Mouse (Mus musculus) frontal cortex, adult (tissue): ENCODE results near the gene Gm20425.
A peak's percentile ranks its signal among the peaks of the same experiment; 100 is the strongest.

Experiments used
- ATAC-seq: cut with Nextera tagmentation; 2 replicates; pipeline ENCODE4 v1.9.2; 2017; ENCODE audit warnings: mild to moderate bottlenecking, moderate library complexity, mixed read lengths; ENCODE audit not compliant: low TSS enrichment

The Gm20425 gene

GRCm38 (mm10) chr9:103230151-103230951, at the start of gene Gm20425, which contains the start of gene Trf:
TSS of gene Gm20425 (minus strand) at chr9:103230307.
TSS of gene Trf (minus strand) at chr9:103230444.
- ATAC-seq = peak; percentile 74

DNA sequence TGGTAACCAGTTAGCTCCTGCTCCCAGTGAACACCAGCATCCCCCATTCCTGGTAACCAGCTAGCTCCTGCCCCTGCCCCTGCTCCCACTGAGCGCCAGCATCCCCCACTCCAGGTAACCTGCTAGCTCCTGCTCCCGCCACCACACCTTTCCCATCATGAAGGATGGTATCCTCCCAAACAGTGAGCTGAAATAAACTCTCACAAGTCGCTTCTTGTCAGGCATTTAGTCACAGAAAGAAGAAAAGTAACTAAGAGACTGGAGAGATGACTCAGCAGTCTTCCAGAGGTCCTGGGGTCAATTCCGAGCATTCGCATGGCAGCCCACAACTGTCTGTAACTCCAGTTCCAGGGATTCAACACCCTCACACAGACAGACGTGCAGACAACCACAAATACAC, 46.8 kb upstream of the Gm20425 start:
- no peak for ATAC-seq

DNA sequence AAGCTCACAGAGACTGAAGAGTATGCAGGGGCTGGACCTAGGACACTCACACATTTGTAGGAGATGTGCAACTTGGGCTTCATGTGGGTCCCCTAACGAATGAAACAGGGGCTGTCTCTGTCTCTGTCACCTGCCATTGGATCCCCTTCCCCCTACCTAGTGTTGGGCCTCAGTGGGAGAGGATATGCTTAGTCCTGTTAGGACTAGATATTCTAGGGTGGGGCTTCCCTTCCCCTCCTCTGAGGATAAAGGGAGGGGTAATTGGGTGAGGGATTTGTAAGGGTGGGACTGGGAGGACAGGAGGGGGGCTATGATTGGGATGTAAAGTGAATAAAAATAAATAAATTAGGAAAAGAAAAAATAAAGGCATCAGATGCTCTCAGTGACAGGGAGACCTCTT, 45.6 kb upstream of the Gm20425 start:
- no peak for ATAC-seq

- ATAC-seq = no peak
Observed at GRCm38 (mm10) chr9:103274819-103275218, 44.7 kb upstream of the Gm20425 start.

DNA sequence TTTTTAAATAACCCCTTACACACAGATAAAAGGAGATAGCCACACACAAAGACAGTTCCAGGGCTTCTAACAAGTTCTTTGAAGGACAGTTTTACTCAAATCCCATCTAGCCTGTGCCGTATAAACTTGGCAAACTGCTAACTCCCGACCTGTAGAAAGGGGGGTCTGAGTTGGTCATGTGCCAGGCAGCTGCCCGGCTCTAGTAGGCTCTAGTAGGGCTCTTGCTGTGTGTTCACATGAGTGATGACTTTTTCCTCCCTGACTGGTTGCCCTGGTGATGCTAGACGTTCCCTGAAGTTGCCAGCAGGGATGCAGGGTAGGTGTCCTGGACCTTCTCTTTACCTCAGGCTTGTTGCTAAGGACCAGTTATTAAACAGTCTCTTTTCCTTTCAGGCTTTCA, 41.0 kb upstream of the Gm20425 start:
- no peak for ATAC-seq

- no peak for ATAC-seq
Observed at GRCm38 (mm10) chr9:103265778-103266177, 35.7 kb upstream of the Gm20425 start.

- ATAC-seq = no peak
Observed at GRCm38 (mm10) chr9:103252906-103253305, 22.8 kb upstream of the Gm20425 start.

DNA sequence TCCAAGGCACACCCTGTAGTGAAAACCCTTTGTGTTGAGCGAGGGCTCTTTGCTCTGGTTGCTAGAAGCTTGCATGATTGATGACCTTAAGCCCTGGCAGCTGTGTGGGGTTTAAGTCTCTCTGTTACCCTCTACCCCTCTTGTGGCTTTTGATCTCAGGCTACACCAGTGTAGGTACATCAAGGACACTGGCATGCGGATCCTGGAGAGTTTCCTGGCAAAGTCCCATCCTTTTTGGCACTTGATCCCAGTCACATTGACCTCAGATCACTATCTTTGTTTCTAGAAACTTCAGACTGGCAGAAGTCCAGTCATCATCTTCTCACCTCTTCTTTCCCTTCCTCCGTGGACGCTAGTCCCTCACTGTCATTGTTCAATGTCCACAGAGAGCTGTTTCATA, 18.5 kb upstream of the Gm20425 start:
- no peak for ATAC-seq

- no peak for ATAC-seq
Observed at GRCm38 (mm10) chr9:103246526-103247168, 16.5 kb upstream of the Gm20425 start.

GRCm38 (mm10) chr9:103243640-103244039, 13.5 kb upstream of the Gm20425 start:
- no peak for ATAC-seq

GRCm38 (mm10) chr9:103241206-103241605, 11.1 kb upstream of the Gm20425 start:
- no peak for ATAC-seq

DNA sequence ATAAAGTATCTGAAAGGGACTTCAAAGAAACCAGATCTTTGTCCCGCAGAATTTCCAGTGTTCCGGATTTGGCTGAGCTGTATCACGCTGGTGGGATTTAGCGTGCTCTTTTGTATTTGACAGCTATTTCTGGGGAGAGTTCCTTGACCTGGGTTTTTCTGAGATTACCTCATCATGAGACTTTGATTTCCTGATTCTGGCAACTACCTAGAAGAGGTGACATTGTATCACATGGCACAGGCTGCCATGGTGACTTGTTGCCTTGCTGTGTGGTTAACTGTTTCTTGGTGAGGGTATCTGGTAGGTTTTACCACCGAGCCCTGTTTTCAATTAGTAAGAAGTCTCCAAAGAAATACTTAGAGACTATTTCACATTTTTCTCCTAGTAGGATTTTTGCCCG, 9.4 kb upstream of the Gm20425 start:
- ATAC-seq = no peak

DNA sequence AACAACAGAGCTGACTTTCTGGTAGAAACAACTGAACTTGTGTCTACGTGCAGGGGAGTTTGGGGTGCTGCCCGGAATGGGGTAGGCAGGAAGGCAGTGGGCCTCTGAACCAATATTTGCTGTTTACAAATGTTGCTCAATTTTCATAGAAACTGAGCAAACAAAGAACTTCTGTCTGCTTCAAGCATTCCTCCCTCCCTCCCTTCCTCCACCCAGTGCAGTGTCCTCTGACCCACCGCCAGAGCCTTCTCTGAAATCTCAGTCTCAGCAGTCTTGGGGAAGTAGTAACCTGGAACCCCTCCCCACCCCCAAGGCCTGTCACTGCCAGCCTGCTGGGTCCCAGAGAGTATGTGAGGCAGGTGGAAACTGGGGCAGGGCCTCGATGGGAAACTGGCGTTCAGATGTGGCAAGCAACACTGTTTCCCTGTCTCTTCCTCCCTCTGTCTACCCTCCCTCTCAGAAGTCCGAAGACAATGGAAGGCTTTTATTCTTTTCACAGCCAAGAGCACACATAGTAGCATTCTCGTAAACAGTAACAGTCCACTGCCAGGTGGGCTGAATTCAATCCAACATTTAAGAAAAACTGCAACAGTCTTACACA, 4.6 kb upstream of the Gm20425 start:
- ATAC-seq = 0 out of 2 replicates have a peak, but pooled peaks have one; percentile 15

DNA sequence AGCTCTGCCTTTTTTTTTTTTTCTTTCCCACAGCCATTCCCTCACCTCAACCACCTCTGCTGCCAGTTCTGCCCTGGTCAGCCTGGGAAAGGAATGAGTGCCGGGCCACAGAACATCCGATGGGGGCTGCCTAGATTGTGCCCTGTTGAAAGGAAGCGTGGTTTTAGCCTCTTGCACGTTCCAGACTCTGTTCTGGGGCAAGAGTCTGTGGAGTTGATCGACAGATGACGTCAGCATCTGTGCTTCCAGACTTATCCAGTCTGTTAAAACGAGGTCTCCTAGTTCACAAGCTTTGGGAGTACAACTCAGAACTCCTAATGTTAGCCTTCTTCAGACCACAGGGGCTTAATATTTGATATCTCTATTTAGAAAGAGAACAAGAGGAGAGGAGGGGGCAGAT, 4.0 kb upstream of the Gm20425 start:
- ATAC-seq = no peak

DNA sequence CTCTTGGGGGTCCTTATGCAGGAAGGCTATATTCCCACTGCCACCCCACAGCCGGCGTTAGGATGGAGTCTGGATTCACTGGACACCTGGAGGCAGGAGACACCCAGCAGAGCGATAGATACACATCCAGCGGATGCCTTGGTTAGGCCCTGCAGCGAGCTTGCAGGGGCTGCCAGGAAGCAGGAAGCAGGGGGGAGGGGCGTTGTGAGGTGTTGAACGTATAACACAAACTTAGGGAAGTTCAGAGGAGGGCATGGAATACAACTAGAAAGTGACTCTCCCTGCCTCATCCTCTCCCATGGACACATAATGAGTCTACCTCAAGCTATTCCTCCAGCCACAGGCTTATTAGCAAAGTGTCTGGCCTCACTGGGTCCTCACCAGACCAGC, 2.9 kb upstream of the Gm20425 start:
- ATAC-seq = no peak

GRCm38 (mm10) chr9:103232232-103233005, 2.3 kb upstream of the Gm20425 start:
- ATAC-seq = no peak

- no peak for ATAC-seq
Observed at GRCm38 (mm10) chr9:103229037-103229867, 855 bp downstream of the Gm20425 start.

DNA sequence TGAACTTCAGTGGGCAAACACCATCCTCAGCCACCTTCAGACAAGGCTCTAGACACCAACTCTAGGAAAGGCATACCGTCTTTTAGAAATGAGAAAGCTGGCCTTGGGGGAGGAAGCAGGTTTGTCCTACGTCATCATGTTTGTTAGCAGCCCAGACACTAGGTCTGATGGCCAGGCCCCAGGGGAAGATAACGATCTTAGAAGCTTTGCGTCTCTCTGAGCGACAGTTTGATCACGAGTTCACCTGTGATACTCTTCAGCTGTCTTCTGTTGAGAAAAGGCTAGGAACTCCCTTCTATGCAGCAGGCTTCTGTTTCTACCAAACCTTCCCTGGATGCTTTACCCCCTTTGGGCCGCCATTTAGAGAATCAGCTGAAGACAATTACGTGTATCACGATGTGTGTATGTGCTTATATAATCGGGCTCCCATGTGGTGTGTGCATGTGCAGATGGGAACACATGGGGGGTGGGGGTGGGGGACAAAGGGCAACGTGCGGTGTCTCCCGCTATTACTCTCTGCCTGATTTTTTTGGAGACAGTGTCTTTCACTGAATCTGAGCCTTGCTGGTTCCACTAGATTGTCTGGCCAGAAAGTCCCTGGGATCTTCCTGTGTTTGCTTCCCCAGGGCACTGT, 1.6 kb downstream of the Gm20425 start:
- no peak for ATAC-seq

- ATAC-seq = no peak
Observed at GRCm38 (mm10) chr9:103227760-103228159, 2.3 kb downstream of the Gm20425 start.

DNA sequence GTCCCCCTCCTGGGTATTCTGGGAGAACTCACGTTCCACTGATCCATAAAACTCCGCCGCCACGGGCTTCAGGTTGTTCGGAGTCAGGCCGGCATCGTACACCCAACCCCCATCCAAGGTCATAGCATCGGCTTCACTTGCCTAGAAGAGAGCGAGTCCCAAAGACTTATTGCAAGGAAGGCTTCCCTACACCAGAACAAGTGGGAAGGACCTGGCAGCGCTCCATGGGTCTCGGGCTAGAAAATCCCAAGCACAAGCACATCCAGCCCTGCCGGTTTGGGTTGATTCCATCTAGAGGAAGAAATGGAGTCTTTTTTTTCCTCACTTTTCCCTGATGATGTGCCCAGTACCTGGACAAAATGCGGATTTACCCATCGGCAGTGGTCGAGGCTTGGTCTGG, 3.3 kb downstream of the Gm20425 start:
- no peak for ATAC-seq

DNA sequence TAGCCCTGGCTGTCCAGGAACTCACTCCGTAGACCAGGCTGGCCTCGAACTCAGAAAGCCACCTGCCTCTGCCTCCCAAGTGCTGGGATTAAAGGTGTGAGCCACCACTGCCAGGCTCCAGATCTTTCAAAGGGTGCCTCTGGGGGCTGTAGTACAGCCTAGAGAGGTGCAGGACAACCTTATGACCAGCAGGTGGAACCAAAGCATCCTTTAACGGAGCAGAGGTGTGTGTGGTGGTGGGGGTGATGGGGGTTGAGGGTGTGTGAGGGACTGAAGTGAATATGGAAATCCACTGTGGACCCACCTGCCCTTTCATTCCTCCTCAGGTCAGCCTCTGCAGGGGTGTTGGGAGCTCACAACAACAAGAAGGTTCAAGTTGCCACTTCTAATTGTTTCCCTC, 4.6 kb downstream of the Gm20425 start:
- no peak for ATAC-seq
